Mouse (Mus musculus) cerebellum, postnatal 14 days (tissue): Measurements from ENCODE around the gene Avil.
"Not testable (repeated sequence)": the region's sequence is repeated elsewhere in the genome, so short reads cannot be mapped to it uniquely, and the experiment has no call there.

Source experiments
- DNase-seq, 2 experiments: peaks; one replicate each; pipeline ENCODE4 v3.0.0; 2021; ENCODE audit warnings: mixed read lengths in 2 of 2

Gene Avil

DNA sequence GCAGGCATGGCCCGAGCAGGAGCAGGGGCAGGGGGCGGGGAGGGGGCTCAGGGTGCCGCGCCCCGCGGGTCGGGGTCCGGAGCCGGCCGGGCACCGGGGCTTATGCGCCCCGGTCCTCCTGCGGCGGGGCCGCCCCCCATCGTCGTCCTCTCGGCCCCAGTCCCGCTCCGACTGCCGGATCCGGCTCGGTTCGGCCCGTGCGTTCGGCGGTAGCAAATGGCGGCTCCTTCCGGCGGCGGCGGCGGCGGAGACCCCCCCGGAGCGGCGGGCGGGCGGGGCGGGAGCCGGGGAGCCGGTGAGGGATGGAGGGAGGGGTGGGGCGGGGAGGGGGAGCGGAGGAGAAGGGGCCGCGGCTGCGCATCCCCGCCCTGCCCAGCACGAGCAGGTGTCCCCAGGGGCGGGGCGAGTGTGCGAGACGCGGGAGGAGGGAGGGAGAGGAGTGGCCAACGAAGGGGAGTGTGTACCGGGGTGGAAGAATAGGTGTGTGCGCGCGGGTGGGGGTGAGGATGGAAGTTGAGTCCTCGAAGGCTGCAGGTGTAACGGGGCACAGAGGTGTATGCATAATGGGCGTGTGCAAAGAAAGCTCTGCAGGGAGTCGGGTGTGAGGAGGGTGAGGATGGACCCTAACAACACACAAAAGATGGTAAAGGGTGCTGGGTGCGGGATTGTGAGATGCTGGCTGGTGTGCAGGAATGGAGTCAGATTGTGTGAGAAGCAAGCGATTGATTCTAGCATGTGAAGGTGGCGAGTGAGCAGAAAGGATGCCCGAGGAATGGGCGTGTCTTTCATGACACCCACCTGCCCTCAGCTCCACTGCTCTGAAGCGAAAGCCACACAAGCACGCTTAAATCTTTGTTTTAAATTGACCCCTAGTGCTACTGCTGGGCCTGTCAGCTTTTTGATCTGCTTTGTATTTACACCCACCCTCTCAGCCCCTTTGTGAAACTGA is 59.7 kb downstream of the Avil start, which contains the start of gene March9:
March9 (minus strand) TSS at position 217 of the 949 bp plus-strand sequence.
- peak; percentile 91 to 92 for DNase-seq

- peak in 1 of 2 experiments; percentile 36 for DNase-seq
Observed at GRCm38 (mm10) chr10:127061085-127061484, 60.6 kb downstream of the Avil start.

DNA sequence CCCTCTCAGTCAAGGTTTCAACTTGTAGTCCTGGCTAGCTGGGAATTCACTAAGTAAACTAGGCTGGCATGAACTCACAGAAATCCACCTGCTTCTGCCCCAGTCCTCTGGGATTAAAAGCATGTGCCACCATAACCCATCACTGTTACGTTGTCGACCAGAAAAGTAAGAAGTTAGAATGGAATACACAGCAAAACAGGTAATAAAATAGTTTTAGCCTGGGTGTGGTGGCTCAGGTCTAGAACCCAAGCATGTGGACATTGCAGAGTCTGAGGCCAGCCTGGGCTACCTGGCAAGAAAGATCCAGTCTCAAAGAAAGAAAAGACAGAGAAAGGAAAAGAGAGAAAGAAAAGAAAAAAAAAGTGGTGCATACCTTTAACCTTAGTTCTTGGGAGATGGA is 61.0 kb downstream of the Avil start:
- DNase-seq = no peak

- not testable (repeated sequence) for DNase-seq
Observed at GRCm38 (mm10) chr10:127062101-127062500, 61.6 kb downstream of the Avil start.

DNA sequence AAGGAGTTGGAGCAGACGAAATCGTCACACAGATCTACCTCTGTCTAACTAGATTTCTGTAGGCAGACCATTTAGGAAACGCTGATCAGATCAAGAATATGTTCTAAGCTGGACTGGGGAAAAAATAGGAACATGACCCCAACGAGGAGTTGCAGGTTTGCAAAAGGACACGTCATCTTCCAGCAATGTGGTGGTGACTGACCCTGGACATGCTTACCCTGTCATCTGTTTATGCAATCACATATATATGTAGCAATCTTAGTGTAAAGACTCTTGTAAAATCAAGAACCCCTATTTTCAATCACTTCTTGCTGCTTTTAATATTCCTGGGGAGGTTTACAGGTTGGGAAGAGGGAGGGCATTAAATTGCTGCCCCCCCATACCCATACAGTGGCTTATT is 62.0 kb downstream of the Avil start:
- DNase-seq = peak in 1 of 2 experiments; percentile 33

GRCm38 (mm10) chr10:127063239-127063872 is 62.8 kb downstream of the Avil start, which contains the start of gene Cdk4:
Cdk4 (plus strand) TSS chr10:127063534.
- peak; percentile 99 to 100 for DNase-seq

GRCm38 (mm10) chr10:127063913-127064870 is 63.7 kb downstream of the Avil start:
- peak in 1 of 2 experiments; percentile 51 for DNase-seq

DNA sequence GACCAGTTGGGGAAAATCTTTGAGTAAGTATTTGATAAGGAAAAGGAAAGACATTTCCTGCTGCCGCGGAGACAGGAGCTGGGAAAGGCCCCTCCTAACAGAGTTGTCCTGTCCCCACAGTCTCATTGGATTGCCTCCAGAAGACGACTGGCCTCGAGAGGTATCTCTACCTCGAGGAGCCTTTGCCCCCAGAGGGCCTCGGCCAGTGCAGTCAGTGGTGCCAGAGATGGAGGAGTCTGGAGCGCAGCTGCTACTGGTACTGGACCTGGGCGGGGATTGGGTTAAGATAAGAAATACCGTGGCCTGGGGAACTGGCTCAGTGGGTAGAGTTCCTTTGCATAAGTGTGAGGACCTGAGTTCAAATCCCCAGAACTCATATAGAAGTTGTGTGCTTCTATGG is 65.5 kb downstream of the Avil start:
- no peak for DNase-seq

- DNase-seq = no peak
Observed at GRCm38 (mm10) chr10:127066519-127067018, 66.1 kb downstream of the Avil start.

GRCm38 (mm10) chr10:127068360-127069038 is 68.0 kb downstream of the Avil start:
- DNase-seq = no peak

GRCm38 (mm10) chr10:127069281-127070189 is 69.0 kb downstream of the Avil start:
- peak in 1 of 2 experiments; percentile 28 for DNase-seq
